Mouse (Mus musculus) lung, postnatal 25 days (tissue): ENCODE measurements around the gene Pde4b.

ENCODE experiments used
- DNase-seq: peaks from one replicate; pipeline ENCODE4 v3.0.0; 2022; ENCODE audit warnings: low spot score

Pde4b gene

GRCm38 (mm10) chr4:102607744-102608416 lies 520.5 kb downstream of the Pde4b start:
- DNase-seq: no peak

DNA sequence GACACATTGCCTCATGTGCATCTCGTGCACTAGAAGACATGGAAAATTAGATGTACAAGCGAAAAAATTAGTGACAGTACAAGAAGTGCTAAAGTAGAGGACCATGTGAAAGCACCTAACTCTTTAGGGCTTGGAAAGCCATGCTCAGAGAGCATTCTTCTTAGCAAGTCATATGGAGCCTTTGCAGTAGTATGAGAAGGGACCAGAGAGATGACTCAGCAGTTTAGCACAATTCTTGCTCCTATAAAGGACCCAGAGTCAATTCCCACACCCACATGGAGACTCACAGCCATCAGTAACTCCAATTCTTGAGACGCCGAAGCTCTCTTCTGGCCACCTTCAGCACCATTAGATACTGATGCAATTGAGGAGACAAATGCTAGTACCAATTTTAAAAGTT lies 525.3 kb downstream of the Pde4b start:
- no peak for DNase-seq

GRCm38 (mm10) chr4:102617774-102618173 lies 530.4 kb downstream of the Pde4b start:
- no peak for DNase-seq

DNA sequence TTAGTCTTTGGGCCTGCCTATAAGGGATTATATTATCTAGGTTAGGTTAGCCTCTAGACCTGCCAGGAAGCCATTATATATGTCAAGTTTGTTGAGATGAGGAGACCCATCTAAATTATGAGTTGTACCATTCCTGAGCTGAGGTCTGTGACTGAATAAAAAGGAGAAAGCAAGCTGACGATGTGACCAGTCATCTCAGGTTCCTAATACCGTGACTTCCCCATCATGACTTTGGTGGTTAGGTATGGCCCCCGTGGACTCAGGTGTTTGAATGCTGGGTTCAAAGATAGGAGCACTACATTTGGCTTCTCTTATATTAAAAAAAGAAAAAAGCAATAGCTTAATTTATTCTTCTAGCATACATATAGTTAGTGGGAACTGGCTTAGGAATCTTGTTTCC lies 531.3 kb downstream of the Pde4b start:
- DNase-seq: no peak

DNA sequence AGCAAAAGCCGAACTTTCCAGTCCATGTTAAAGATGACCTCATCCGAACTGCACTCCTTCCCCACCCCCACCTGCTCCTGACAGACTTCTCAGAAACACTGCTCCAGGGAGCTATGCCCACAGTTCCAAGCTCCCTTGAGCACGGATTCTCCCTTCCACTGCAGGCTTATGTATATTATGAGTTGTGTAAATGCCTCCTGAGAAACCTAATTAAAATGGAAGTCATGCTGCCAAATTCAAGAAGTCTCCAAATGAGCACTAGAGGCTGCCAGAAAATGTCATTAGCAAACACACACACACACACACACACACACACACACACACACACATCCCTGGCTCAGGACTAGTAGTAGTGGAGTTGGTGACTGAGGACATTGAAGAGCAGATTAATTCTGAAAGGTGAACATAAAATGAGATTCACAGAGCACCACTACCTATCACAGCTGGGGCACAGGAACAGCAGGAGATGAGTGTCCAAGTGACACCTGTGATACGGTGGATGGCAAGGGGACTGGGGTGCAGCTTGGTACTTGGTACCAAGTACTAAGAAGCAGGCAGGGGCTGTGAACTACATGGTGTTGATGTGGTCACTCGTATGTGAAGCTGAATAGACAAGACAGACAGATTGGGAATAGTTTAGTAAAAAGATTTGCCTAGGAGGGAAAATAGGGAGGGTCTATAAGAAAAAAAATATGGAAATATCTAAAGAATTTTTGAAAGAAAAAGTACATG lies 533.0 kb downstream of the Pde4b start:
- no peak for DNase-seq

GRCm38 (mm10) chr4:102621120-102621519 lies 533.8 kb downstream of the Pde4b start:
- no peak for DNase-seq

DNA sequence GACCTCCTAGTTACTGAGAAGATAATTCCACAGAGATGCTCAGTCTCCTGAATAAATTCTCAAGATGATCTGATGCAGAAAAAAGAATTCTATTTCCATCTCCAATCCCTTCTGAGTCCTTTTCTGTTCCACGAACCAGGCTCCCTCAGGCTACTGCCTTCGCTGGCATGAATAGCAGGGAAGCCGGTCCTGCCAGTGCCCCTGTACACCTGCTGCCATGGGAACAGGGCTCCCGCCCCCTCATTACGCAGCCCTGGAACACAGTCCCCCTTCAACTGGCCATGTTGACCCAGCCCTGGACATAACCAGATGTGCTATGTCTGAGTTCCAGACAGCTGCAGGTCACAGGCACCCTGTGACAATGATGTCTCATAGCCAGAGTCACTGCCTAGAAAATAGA lies 535.6 kb downstream of the Pde4b start:
- no peak for DNase-seq

DNA sequence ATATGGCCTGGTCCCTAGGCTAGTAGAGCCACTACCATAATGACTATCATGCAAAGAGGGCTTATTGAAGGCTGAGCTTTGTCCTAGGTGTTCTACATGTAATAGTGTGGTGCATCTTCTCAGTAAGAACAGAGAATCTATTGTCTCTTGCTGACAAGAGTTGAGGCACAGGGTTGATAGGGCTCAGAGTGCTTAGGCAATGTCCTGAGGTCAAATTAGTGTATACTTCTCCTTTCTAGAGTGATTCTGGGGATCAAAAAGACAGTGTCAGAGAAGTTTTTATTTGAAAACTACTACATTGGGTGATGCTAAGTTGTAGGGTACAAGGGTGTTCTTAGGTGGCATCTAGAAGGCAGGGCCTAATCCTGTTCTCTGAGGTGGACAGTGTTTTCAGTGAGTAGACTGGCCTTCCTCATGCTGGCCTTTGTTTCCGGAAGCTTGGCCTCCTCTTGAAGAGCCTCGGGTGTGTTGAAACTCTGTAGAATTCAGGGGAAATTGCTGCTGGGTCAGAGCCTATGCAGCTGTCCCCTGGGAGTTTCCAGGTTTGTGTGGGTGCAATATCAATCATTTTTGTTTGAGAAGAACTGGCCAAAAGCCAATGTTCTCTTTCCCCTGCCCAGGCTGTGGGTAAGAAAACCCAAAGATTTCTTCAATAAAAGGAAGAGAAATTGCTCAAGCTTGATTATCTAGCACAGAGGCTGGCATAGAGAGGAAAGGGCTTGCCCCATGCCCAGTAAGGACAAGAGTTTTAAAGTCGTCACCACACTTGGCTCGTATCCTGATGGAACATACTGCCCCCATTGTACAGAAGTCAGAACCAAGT lies 536.7 kb downstream of the Pde4b start:
- DNase-seq: peak; percentile 57

- peak; percentile 56 for DNase-seq
These were observed 537.6 kb downstream of the Pde4b start for GRCm38 (mm10) chr4:102624937-102625336.

DNA sequence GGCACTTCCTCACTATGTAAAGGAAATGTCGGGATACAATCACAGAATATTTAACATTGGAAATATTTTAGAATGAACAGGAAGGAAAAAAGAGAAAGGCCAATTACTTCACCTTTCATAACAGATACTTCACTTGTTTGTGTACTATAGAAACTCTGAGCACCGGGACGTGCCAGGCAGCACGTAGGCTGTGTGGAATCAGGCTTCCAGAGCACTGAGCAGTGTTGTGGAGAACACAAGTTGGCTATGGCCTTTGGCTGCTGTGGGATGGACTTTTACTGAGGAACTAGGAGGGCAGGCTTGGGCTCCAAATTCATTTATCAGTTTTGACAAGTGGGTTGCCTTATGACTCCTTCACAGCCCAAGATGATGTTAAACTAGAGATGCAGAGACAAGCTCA lies 540.5 kb downstream of the Pde4b start:
- DNase-seq: no peak

- no peak for DNase-seq
These were observed 542.3 kb downstream of the Pde4b start for GRCm38 (mm10) chr4:102629621-102630020.

DNA sequence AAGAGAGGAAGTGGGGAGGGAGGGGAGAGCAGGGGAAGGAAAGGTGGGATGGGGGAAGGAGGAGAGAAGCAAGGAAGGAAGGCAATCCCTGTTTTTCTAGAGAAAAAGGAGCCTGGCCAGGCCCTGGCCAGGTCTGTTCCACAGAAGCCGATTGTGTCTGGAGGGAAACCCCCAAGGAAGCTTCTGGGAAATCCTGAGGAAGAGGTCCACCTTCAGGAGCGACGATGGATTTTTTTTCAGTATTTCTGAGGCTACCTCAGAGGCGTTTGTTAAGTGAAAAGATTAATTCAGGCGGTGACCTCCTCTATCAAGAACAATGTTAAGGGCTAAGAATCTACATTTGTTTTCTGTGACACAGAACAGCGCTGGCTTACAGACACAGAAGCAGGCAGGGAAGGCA lies 542.9 kb downstream of the Pde4b start:
- DNase-seq: no peak

DNA sequence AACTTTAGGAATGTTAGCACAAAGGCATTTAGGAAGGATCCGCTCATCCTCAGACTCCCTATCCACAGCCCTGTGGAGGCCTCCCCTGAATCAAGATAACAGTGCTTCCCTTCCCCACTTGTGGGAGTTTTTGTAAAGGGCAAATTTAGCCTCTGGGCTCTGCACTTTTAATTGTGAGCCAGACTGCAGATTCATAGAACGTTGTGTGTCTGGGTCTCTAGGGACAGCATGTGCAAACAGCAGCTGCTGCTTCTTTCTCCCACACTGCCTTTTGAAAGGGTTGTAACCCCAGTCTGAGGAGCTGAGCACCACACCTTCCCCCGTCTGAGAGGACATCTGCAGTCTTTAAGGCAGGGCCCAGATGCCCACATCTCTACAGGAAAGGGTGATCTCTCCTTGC lies 544.3 kb downstream of the Pde4b start:
- peak; percentile 9 for DNase-seq

DNA sequence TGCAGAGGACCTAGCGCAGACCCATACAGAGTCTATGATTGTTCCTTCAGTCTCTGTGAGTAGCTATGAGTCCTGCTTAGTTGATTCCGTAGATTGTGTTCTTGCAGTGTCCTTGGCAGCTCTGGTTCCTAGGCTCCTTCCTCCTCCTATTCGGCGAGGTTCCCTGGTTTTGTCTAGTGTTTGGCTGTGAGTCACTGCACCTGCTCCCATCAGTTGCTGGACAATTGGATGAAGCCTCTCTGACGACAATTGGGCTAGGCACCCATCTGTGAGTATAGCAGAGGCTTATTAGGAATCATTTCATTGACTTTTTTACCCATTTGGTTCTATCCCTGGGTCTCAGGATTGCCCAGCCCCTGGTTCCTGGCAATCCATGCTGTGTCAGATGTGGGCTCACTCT lies 545.9 kb downstream of the Pde4b start:
- DNase-seq: no peak

DNA sequence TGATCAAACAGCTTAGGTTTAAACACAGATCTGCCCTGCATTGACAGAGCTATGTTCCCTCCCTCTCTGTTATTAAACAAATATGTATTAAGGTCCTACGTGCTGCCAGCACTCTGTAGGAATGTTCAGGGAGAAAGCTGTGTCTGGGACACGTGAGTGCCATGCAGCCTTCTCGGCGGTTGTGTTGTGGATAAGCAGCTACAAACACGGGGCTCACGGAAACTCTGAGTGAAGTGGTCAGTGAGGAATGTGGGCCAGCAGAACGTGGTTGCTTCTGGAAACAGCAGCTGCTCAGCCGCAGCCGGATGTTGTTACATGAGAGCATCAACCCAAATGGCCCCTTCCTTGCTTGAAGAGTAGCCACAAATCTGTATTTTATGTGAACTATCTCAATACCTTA lies 547.9 kb downstream of the Pde4b start:
- peak; percentile 70 for DNase-seq

DNA sequence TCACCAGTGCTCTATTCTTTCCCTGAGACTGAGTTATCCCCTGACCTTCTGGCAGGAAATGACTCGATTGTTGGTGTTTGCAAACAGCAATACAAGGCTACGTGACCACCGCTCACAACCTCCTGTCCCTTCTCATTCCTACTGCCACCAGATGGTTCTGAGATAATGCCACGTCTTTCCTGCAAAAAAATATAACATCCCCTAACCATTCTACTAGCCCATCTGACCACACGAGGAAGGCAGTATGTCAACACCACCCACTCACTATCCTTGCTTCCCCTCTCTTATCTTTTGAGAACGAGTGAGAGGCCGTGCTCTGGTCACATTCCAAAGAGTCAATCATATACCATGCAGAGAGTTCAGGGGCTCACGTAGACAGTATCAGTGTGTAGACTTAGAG lies 548.6 kb downstream of the Pde4b start:
- peak; percentile 71 for DNase-seq

DNA sequence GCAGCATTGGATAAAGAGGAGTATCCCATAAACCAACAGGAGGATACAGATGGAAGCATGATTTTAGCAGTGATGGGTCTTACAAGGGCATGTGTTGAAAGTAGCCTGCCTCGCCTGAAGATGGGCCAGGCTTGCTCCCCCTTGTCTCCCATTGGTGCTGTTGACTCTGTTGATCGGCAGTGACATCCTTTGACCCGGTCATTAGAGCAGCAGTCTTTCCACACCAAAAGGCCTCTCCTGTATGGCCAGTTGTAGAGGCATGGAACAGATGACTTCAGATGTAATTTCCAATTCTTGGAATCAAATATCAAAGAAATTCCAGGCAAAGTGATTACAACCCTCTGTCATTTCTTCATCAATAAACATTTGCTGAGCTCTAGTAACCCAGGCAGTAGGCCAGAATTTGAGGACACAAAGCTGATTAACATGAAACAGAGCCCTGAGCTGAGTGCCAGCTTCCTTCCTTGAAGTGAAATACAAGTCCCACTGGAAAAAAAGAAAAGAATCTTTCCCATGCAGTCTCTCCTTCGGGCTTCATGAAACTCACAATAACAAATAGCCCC lies 550.1 kb downstream of the Pde4b start:
- DNase-seq: peak; percentile 74

DNA sequence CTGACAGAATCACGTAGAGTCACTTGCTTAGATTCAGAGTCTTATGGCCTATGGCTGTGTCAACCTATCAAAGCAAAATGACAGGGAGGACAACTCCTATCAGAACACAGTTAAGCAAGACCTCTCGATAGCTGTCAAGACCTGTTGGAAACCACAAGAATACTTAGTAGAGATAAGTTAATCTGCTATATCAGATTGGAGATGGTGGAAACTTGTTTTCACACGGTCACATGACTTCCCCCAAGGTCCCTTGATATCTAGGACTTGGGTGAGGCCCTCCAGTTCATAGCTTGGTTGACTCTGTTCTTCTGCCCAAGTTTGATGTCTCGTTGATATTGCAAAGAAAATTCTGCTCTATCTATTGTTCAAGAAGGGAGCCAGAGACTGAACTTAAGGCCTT lies 553.6 kb downstream of the Pde4b start:
- DNase-seq: no peak

DNA sequence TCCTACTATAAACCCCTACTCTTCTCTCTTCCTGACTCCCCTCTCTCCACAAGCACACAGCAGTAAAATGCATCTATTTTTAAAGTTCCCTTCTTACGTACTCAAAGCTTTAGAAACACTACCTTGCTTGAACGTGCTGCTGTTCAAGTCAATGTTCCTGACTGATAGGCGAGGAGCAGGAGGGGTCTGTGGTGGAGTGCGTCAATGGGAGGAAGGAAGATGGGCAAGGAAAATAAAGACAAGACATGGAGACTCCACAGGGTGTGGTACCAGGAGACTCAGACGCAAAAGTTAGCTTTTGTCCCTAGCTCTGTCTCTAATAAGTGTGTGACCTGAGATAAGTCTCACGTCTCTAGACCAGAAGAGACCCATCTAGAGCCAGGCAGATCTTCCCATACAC lies 556.7 kb downstream of the Pde4b start:
- peak; percentile 43 for DNase-seq

DNA sequence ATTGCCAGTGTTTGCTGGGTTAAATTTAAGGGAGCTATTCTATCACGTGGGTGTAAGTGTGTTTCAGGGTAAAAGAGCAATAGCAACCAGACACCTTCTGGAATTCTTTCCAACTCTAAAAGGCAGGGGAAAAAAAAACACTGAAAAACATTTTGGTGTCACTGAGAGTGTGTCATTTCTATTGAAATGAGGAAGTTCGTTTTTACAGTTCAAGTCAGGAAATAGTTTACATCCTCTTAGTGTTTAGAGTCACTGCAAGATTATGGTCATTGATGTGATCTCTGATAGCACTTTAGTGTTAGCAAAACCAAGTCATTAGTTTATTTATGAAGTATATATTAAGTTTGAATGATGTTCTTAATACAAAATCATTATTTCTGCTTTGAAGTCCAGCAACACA lies 559.7 kb downstream of the Pde4b start:
- DNase-seq: no peak

DNA sequence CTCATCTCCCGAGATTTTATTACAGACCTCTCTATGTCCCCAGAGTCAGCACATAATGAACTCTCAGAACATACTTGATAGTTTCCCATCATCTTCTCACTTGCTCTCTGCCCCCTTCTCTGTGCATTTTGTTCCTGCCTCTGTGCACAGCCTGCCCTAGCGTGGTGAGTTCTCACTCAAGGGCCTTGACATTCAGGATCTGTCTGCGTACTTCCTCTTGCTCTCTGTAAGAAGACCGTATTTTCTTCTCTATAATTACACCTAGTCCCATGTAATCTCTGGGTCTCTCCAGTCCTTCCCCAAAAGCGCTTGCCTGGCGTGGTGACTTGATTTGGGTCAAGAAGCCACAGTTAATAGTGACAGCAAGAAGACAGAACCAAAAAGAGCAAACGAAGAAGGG lies 568.0 kb downstream of the Pde4b start:
- DNase-seq: no peak

DNA sequence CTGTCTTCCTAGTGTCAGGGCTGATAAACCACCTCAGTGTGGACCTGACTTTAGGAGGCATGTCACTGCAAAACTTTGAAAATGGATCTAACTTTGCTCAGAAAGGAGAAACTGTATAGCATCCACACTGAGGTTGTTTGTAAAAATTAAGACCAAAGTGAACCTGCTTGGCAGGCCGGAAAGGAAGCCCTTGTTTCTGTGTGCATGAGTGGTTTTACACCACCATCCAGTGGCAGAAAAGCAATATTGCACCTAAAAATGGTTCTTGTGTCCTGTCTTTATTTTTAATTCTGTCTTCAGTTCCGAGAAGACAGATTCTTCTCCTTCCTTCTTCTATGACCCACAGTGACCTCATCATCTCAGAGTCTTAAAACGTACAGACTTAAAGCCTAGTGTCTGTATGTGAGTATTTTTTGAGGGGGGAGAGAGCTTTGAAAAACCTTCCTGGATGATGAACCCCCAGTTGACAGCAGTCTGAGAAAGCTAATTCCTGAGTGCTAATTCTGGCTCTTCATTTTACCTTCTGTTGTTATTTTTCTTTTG lies 569.2 kb downstream of the Pde4b start:
- DNase-seq: peak; percentile 57
